Mouse (Mus musculus): ENCODE measurements at regions not wholly inside any gene's neighbourhood (a gene's known extent, or its start where the extent isn't known, plus 50 kb on each side); places are given as distances from the start of the nearest gene placed in this dataset.

GRCm38 (mm10) chr15:27409856-27410255, 56.6 kb upstream of the Ank start:
- CTCF ChIA-PET = no interaction called here

GRCm38 (mm10) chr15:27412304-27412703, 54.2 kb upstream of the Ank start:
- CTCF ChIA-PET = no interaction called here

- CTCF ChIA-PET = no interaction called here
Measured at GRCm38 (mm10) chr15:27412761-27413160, 53.7 kb upstream of the Ank start.

- CTCF ChIA-PET = no interaction called here
Measured at GRCm38 (mm10) chr15:27413486-27413885, 53.0 kb upstream of the Ank start.

- CTCF ChIA-PET = no interaction called here
Measured at GRCm38 (mm10) chr15:27414819-27415218, 51.7 kb upstream of the Ank start.
